Mouse (Mus musculus): Measurements from ENCODE around the gene Rilpl1. TPM values are rescaled to one million over a fixed set of nuclear protein-coding genes. Genes with fewer than 3 reads are reported as not detected.

Gene Rilpl1
- polyA plus RNA-seq, 1 experiment, result 19.8 TPM

DNA sequence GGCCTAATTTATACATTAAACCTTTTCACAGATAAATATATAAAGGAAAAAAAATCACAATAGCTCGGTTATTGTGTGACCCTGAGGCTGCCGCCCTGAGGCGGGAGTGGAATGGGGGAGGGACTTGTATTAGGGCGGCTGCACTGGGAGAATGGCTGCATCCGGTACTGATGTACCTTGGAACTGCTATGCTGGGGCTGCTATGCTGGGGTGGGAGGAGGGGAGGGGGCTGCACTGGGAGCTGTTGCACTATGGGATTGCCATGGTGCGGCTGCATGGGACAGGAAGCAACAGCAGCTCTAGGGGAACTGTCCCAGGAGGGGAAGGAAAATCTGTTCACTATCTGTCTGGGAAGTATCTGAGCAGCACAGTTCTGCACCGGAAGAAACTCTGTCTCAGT lies 1.3 kb upstream of the Rilpl1 start:
- Histone ChIP-seq H3K27ac (ENCODE audit: insufficient read depth, low read length) (no peak overlapping the region), H3K4me1 (ENCODE audit: control insufficient read depth, insufficient read depth, low read length) (0 out of 2 replicates have a peak, but pooled peaks cover 3% of the 10 kb centered on the region), H3K4me3 (ENCODE audit: insufficient read depth, low read length) (no peak overlapping the region)
- TF ChIP-seq CTCF (IDR thresholded peaks at IDR 0.05; ENCODE audit: borderline replicate concordance, insufficient read depth, low read length) (no peak), POLR2A (IDR thresholded peaks at IDR 0.05; ENCODE audit: low read depth, low read length) (no peak)

DNA sequence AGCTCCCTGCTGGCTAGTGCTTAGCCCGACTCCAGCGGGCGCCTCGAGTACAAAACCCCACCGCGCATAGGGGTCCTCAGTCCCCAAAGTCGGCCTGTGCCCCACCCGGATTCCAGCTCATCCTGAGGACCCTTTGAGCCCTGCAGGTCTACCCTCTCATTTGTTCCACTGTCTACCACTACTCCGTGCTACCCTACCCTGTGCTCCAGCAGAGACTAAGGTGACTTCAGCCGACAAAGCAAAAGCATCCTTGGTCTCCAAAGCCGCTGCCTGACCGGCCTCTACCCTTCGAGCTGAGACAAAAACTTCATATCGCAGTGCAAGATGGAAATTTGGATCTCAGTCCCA lies 366 bp upstream of the Rilpl1 start:
- no peak for TF ChIP-seq CTCF (IDR thresholded peaks at IDR 0.05; ENCODE audit: borderline replicate concordance, insufficient read depth, low read length)
- no peak for TF ChIP-seq POLR2A (IDR thresholded peaks at IDR 0.05; ENCODE audit: low read depth, low read length)
- Histone ChIP-seq H3K4me3 (ENCODE audit: insufficient read depth, low read length) (peak overlapping the region; percentile 83), H3K27ac (ENCODE audit: insufficient read depth, low read length) (no peak overlapping the region; the same call in 1 of the 2 replicates), H3K4me1 (ENCODE audit: control insufficient read depth, insufficient read depth, low read length) (no peaks in the 10 kb centered on the region)

DNA sequence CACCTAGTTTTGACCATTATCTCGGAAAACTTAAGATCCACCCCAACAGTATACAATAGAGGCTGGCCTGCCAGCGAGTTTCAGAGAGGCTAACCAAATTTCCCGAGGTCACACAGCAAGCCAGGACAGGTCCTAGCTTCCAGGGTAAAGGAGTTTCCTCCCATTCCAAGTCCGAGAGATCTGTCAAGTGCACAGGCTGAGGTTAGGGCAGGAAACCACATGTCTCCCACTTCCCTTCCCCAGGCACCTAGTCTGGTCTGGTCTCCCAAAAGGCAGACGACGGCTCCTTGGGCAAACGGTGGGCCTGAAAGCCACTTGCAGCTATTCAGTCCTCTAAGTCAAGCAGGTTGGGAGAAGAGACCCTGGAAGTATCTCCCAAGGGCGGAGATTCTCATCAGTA lies 1.5 kb downstream of the Rilpl1 start:
- Histone ChIP-seq H3K27ac (ENCODE audit: insufficient read depth, low read length) (no peak overlapping the region), H3K4me1 (ENCODE audit: control insufficient read depth, insufficient read depth, low read length) (no peaks in the 10 kb centered on the region), H3K4me3 (ENCODE audit: insufficient read depth, low read length) (peak overlapping the region; percentile 83)
- TF ChIP-seq POLR2A (IDR thresholded peaks at IDR 0.05; ENCODE audit: low read depth, low read length) (no peak), CTCF (IDR thresholded peaks at IDR 0.05; ENCODE audit: borderline replicate concordance, insufficient read depth, low read length) (no peak)

DNA sequence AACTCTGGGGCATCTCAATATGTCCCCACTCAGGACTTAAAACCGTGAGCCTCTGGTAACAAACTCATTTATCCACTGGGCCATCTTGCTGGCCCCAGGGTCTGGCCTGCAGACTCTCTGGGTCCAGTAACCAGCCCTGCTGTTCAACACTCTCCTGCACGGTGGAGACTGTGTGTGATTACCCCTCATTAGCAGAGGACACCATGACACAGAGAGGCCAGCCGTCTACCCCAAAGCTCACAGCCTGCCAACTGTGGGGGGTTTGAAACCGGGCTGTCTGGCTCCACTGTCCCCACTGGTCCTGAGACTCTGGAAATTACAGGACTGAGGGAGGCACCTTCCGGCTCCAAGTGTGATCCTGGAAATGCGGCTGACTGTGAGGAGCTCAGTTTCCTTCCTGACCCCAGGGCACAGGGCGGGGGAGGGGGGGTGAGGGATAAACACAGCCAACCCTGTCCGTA lies 2.0 kb downstream of the Rilpl1 start:
- Histone ChIP-seq H3K4me3 (ENCODE audit: insufficient read depth, low read length) (peak overlapping the region; percentile 83), H3K4me1 (ENCODE audit: control insufficient read depth, insufficient read depth, low read length) (no peaks in the 10 kb centered on the region)
- no peak for TF ChIP-seq CTCF (IDR thresholded peaks at IDR 0.05; ENCODE audit: borderline replicate concordance, insufficient read depth, low read length)
- no peak for TF ChIP-seq POLR2A (IDR thresholded peaks at IDR 0.05; ENCODE audit: low read depth, low read length)

DNA sequence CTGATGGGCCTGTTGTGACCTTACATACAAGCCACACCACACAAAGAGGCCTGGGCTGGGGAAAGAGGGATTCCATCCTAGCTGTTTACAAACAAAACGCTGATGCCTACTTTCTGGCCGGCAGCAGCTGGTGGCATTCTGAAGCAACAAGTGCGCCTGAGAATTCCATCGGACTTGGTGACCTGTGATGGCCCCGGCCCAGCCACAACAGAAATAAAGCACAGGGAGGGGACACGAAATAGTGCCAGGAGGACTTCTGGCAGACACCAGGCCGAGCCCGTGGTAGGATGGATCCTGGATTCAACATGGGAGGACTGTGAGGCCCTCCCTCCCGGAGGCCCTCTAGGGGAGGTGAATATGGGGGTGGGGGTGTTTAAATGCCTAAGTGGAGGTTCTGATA lies 2.4 kb downstream of the Rilpl1 start:
- Histone ChIP-seq H3K4me3 (ENCODE audit: insufficient read depth, low read length) (peak overlapping the region; percentile 83), H3K27ac (ENCODE audit: insufficient read depth, low read length) (no peak overlapping the region), H3K4me1 (ENCODE audit: control insufficient read depth, insufficient read depth, low read length) (no peaks in the 10 kb centered on the region)
- TF ChIP-seq CTCF (IDR thresholded peaks at IDR 0.05; ENCODE audit: borderline replicate concordance, insufficient read depth, low read length), result no peak
- TF ChIP-seq POLR2A (IDR thresholded peaks at IDR 0.05; ENCODE audit: low read depth, low read length), result no peak

More for the DNA sequence above, 2.0 kb downstream of the Rilpl1 start:
- no peak overlapping the region for H3K27ac ChIP-seq (ENCODE audit: insufficient read depth, low read length)

DNA sequence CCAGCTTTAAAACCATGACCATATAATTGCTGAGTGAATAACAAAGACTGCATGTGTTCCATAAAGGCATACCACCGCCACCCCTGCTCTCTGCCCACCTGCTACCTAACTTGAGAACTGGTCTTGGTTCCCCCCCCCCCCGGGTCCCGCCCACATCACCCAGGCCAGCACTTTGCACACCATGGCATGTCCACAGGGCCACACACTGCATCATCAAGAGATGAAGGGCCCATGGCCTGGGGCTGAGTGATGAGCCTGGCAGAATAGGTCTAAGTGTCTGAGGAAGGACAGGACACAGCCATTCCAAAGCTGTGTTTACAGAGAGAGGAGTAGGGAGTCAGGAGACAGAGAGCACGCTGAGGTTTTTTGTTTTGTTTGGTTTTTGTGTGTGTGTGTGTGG lies 2.8 kb downstream of the Rilpl1 start:
- TF ChIP-seq CTCF (IDR thresholded peaks at IDR 0.05; ENCODE audit: borderline replicate concordance, insufficient read depth, low read length) (no peak), POLR2A (IDR thresholded peaks at IDR 0.05; ENCODE audit: low read depth, low read length) (no peak)

DNA sequence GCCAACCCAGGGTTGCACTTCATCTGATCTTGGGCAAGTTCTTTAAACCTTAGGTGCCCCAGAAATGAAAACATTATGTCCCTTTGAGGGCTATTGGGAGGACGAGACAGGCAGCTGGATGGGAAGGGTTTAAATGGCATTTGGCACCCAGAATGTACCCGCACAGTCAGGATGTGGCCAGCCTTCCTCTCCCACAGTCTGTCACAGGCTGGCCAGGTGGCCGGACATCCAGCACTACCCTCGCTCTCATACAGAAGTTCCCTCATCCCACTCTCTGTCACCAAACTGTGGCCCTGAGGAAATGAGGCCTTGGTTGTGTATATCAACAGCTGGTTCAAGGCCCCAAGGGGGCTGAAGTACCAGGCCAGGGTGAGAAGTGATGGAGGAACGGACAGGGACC lies 6.2 kb downstream of the Rilpl1 start:
- Histone ChIP-seq H3K4me1 (ENCODE audit: control insufficient read depth, insufficient read depth, low read length) (no peaks in the 10 kb centered on the region), H3K27ac (ENCODE audit: insufficient read depth, low read length) (no peak overlapping the region), H3K4me3 (ENCODE audit: insufficient read depth, low read length) (no peak overlapping the region)
- no peak for TF ChIP-seq POLR2A (IDR thresholded peaks at IDR 0.05; ENCODE audit: low read depth, low read length)
- TF ChIP-seq CTCF (IDR thresholded peaks at IDR 0.05; ENCODE audit: borderline replicate concordance, insufficient read depth, low read length), result no peak

More for the DNA sequence above, 2.8 kb downstream of the Rilpl1 start:
- Histone ChIP-seq H3K4me1 (ENCODE audit: control insufficient read depth, insufficient read depth, low read length) (no peaks in the 10 kb centered on the region), H3K4me3 (ENCODE audit: insufficient read depth, low read length) (peak overlapping the region; percentile 83; the same call in 1 of the 2 replicates), H3K27ac (ENCODE audit: insufficient read depth, low read length) (no peak overlapping the region)

DNA sequence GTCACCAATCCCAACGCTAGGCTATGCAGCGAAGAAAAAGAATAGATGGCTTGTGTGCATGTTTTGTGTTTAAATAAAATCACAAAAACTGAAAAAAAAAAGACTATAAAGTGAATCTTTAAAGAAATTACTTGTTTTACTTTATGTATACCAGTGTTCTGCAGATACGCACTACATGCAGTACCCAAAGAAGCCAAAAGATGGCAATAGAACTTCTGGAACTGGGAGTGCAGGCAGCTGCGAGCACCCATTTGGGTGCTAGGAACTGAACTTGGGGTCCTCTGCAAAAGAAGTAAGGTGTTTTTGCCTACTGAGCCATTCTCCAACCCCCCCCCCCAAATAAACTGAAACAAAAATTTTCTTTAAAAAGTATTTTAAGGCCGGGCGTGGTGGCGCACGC lies 8.2 kb downstream of the Rilpl1 start:
- TF ChIP-seq POLR2A (IDR thresholded peaks at IDR 0.05; ENCODE audit: low read depth, low read length) (no peak), CTCF (IDR thresholded peaks at IDR 0.05; ENCODE audit: borderline replicate concordance, insufficient read depth, low read length) (no peak)

DNA sequence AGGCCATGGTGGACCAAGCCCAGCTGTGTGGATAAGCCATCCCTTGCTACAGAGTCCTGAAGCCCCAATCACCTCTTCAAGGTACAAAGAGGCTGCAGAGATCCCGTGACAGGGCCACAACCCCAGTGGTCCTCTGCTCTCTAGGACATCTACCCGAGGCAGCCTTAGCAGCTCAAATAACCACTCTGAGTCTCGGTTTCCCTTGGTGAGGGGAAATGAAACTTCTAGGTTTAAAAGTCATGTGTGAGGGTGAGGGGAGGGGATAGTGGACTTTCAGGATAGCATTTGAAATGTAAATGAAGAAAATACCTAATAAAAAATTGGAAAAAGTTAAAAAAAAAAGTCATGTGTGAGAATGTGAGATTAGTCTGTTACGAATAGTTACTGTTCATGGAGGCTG lies 9.6 kb downstream of the Rilpl1 start:
- TF ChIP-seq POLR2A (IDR thresholded peaks at IDR 0.05; ENCODE audit: low read depth, low read length) (no peak), CTCF (IDR thresholded peaks at IDR 0.05; ENCODE audit: borderline replicate concordance, insufficient read depth, low read length) (no peak)
- Histone ChIP-seq H3K4me3 (ENCODE audit: insufficient read depth, low read length) (no peak overlapping the region), H3K4me1 (ENCODE audit: control insufficient read depth, insufficient read depth, low read length) (no peaks in the 10 kb centered on the region), H3K27ac (ENCODE audit: insufficient read depth, low read length) (no peak overlapping the region)

More for the DNA sequence above, 8.2 kb downstream of the Rilpl1 start:
- Histone ChIP-seq H3K4me1 (ENCODE audit: control insufficient read depth, insufficient read depth, low read length) (no peaks in the 10 kb centered on the region), H3K27ac (ENCODE audit: insufficient read depth, low read length) (no peak overlapping the region), H3K4me3 (ENCODE audit: insufficient read depth, low read length) (no peak overlapping the region)

DNA sequence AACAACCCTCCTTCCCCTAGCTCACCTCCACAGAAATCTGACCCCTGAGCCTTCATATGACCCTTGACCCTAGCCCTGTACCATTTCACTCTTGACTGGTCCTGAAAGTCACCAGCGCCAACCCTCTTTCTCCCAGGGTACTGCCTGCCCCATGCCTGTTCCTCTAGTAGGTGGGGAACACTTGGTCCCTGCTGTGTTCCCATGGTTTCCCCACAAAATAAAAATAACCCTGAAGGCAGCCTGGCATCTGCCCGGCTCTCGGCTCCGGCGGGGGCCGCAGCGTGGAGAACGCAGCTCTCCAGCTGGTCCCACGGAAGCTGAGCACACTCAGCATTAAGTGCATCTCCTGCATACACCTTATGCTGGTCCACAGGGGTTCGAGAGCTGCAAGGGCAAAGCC lies 12.5 kb downstream of the Rilpl1 start:
- Histone ChIP-seq H3K4me1 (ENCODE audit: control insufficient read depth, insufficient read depth, low read length) (no peaks in the 10 kb centered on the region), H3K4me3 (ENCODE audit: insufficient read depth, low read length) (no peak overlapping the region), H3K27ac (ENCODE audit: insufficient read depth, low read length) (no peak overlapping the region)
- TF ChIP-seq CTCF (IDR thresholded peaks at IDR 0.05; ENCODE audit: borderline replicate concordance, insufficient read depth, low read length) (no peak), POLR2A (IDR thresholded peaks at IDR 0.05; ENCODE audit: low read depth, low read length) (no peak)

DNA sequence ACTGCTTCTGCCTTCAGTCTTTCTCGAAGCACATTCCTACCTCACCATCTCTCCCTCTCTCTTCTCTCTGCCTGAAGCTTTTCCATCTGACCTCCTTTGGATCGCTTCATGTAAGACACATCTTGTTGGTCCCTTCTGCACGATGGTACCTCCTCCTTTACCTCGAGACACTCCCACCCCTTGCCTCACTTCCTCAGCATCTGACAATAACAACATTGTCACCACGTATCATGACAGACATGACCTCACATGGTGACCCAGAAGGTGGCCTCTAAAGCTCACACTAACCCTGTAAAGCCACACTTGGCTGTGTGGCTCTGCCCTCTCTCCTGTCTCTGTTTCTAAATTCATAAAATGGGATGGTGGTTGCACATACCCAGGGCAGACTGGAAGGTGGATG lies 15.4 kb downstream of the Rilpl1 start:
- no peak for TF ChIP-seq POLR2A (IDR thresholded peaks at IDR 0.05; ENCODE audit: low read depth, low read length)
- TF ChIP-seq CTCF (IDR thresholded peaks at IDR 0.05; ENCODE audit: borderline replicate concordance, insufficient read depth, low read length), result no peak
- Histone ChIP-seq H3K27ac (ENCODE audit: insufficient read depth, low read length) (no peak overlapping the region), H3K4me1 (ENCODE audit: control insufficient read depth, insufficient read depth, low read length) (no peaks in the 10 kb centered on the region), H3K4me3 (ENCODE audit: insufficient read depth, low read length) (no peak overlapping the region)

Data from embryonic fibroblast, embryonic 13.5 days (primary cell).